Mouse (Mus musculus) testis, adult 2 months (tissue): ENCODE data around the gene Rap1gap. TPM values are rescaled to one million over a fixed set of nuclear protein-coding genes. Genes with fewer than 3 reads are reported as not detected.

ENCODE experiments used
- H3K27ac ChIP-seq: fragments of 200-500 bp; 2 replicates; pipeline ENCODE4 v1.5.1; 2012; ENCODE audit warnings: low read depth, low read length; ENCODE audit not compliant: control insufficient read depth, insufficient read depth
- H3K27me3 ChIP-seq: fragments of 200-500 bp; 2 replicates; pipeline ENCODE4 v1.6.1; 2012; ENCODE audit warnings: mild to moderate bottlenecking, low read length, moderate library complexity; ENCODE audit not compliant: control insufficient read depth, insufficient read depth
- H3K36me3 ChIP-seq: fragments of 200-500 bp; 2 replicates; pipeline ENCODE4 v1.6.1; 2012; ENCODE audit warnings: mild to moderate bottlenecking, low read length; ENCODE audit not compliant: control insufficient read depth, insufficient read depth
- H3K4me1 ChIP-seq: fragments of 200-500 bp; 2 replicates; pipeline ENCODE4 v1.6.1; 2012; ENCODE audit warnings: low read length; ENCODE audit not compliant: control insufficient read depth, insufficient read depth
- H3K4me3 ChIP-seq: fragments of 200-500 bp; 2 replicates; pipeline ENCODE4 v1.5.1; 2012; ENCODE audit warnings: low read depth, mild to moderate bottlenecking, low read length, moderate library complexity, mixed read lengths; ENCODE audit not compliant: control insufficient read depth
- CTCF ChIP-seq: fragments of 200-500 bp; IDR thresholded peaks from 2 replicates; pipeline ENCODE4 v1.5.1; 2012; ENCODE audit warnings: low read depth, mild to moderate bottlenecking, inconsistent platforms, low read length, moderate library complexity; ENCODE audit not compliant: control insufficient read depth, insufficient read depth, insufficient replicate concordance
- POLR2A ChIP-seq: fragments of 200-500 bp; IDR thresholded peaks from 2 replicates; pipeline ENCODE4 v1.6.1; 2012; ENCODE audit warnings: low read depth, mild to moderate bottlenecking, inconsistent platforms, low read length, moderate library complexity; ENCODE audit not compliant: control insufficient read depth
- polyA plus RNA-seq: library from polyadenylated mRNA; depleted of rRNA; stranded (reverse); fragments of >200 nt; gene quantifications from 2 replicates; pipeline ENCODE4 v1.2.3, GENCODE M21; 2012

Rap1gap gene
- polyA plus RNA-seq, 1 experiment, result 20.8 TPM

DNA sequence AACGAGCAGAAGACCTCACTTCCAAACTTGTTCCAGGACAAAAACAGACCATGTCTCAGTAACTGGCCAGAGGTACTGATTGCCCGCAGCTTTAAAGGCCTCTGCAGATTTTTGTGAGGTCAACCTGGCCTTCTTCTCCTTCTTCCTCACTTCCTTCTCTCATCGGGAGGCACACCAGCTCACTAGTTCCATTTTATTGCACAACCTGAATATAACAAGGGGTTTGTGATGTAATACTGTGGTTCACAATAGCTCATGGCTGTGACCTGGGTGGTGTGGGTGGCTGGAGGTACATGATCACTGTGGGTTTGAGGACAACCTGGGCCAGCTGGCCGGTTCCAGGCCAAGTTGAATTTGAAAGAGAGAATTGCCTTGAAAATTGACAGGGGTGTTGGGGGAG lies 31.1 kb upstream of the Rap1gap start:
- H3K4me3 ChIP-seq, result no peak overlapping the region
- no peaks in the 10 kb centered on the region for H3K27me3 ChIP-seq
- peaks cover 4% of the 10 kb centered on the region; the same call in 1 of the 2 replicates for H3K36me3 ChIP-seq
- no peak overlapping the region for H3K27ac ChIP-seq
- H3K4me1 ChIP-seq, result 0 out of 2 replicates have a peak, but pooled peaks cover 2% of the 10 kb centered on the region
- TF ChIP-seq CTCF (no peak), POLR2A (no peak)

- TF ChIP-seq CTCF (no peak), POLR2A (no peak)
- H3K27ac ChIP-seq, result no peak overlapping the region
- no peak overlapping the region for H3K4me3 ChIP-seq
- H3K4me1 ChIP-seq, result no peaks in the 10 kb centered on the region
- peaks cover 4% of the 10 kb centered on the region; the same call in 1 of the 2 replicates for H3K36me3 ChIP-seq
- no peaks in the 10 kb centered on the region for H3K27me3 ChIP-seq
These were observed 27.9 kb upstream of the Rap1gap start for GRCm38 (mm10) chr4:137636597-137636996.

- Histone ChIP-seq H3K27ac (no peak overlapping the region), H3K36me3 (peaks cover 3% of the 10 kb centered on the region), H3K27me3 (no peaks in the 10 kb centered on the region), H3K4me3 (no peak overlapping the region), H3K4me1 (no peaks in the 10 kb centered on the region)
- TF ChIP-seq CTCF, result no peak
- TF ChIP-seq POLR2A, result no peak
These were observed 23.0 kb upstream of the Rap1gap start for GRCm38 (mm10) chr4:137641556-137641955.

DNA sequence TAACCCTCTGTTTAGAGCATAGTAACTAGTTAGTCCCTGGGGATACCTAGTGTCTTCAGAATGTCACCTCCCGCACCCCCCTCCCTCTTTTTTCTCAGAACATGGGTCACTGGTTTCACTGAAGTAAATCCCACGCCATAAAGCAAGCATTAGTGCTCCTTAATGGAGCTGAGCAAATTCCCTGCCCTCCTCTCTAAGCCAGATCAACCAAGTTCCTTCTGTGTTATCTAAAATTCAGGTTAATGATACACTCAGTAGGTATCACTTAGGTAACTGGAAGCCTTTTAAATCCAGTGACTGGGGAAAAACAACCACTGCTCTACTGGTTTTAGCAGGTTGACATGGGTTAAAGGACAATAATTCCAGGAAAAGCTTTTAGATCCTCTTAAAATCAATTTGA lies 22.4 kb upstream of the Rap1gap start:
- Histone ChIP-seq H3K4me3 (no peak overlapping the region), H3K27ac (no peak overlapping the region), H3K36me3 (peaks cover 3% of the 10 kb centered on the region), H3K27me3 (no peaks in the 10 kb centered on the region), H3K4me1 (no peaks in the 10 kb centered on the region)
- TF ChIP-seq CTCF (no peak), POLR2A (no peak)

DNA sequence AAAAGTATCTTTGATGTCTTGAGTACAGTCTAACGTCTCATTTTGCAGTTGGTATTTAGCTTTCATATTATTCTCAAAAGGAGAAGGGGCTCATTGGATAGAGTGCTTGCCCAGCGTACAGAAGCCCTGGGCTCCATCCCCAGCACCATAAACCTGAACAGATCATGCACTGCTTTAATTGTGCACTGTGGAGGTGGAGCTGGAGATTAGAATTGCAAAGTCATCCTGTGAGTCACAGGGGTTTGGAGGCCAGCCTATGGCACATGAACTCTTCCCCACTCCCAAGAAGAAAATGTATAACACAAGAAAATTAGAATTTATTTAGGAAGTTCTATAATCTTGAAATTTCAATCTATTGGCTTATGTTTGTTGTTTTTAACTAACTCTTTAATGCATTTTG lies 21.1 kb upstream of the Rap1gap start:
- H3K36me3 ChIP-seq, result peaks cover 3% of the 10 kb centered on the region
- H3K4me1 ChIP-seq, result no peaks in the 10 kb centered on the region
- no peak overlapping the region for H3K27ac ChIP-seq
- no peak overlapping the region for H3K4me3 ChIP-seq
- H3K27me3 ChIP-seq, result no peaks in the 10 kb centered on the region
- TF ChIP-seq POLR2A (no peak), CTCF (no peak)

DNA sequence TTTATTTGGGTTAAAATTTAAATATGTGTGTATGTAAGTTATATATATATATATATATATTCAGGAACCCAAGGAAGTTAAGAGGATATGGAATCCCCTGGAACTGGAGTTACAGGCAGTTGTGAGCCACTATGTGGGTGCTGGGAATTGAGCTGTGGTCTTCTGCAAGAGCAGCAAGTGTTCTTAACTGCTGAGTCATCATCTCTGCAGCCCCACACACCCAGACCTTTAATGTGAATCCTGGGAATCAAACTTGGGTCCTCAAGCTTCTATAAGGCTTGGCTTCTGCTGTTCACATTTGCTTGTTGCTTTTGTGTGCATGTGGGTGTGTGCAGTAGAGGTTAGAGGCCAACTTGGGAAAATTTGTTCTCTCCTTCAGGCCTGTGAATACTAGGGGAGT lies 18.3 kb upstream of the Rap1gap start:
- Histone ChIP-seq H3K4me3 (no peak overlapping the region), H3K27me3 (no peaks in the 10 kb centered on the region), H3K36me3 (peaks cover 3% of the 10 kb centered on the region), H3K27ac (no peak overlapping the region), H3K4me1 (no peaks in the 10 kb centered on the region)
- TF ChIP-seq POLR2A (no peak), CTCF (no peak)

DNA sequence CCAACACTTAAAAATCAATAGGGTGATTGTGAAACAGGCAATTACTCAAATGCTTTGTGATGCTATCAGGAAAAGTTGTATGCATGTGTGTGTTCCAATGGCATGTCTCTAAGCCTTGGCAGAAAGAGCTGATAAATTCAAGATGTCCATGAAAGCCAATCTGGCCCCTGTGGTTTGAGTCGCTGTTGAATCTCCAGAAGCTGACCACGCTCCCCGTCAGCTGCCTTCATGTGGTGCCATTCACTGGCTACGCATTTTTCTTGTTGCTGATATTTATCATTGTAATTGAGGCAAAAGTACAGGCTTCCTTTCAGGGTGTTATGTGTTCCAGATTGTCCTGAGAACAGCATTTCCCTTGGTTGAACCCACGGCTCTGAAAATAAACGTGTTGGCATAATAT lies 16.9 kb upstream of the Rap1gap start:
- no peak for TF ChIP-seq POLR2A
- TF ChIP-seq CTCF, result no peak
- Histone ChIP-seq H3K27ac (no peak overlapping the region), H3K36me3 (peaks cover 3% of the 10 kb centered on the region), H3K4me1 (no peaks in the 10 kb centered on the region), H3K4me3 (no peak overlapping the region), H3K27me3 (no peaks in the 10 kb centered on the region)

GRCm38 (mm10) chr4:137648230-137648629 lies 16.3 kb upstream of the Rap1gap start:
- Histone ChIP-seq H3K27ac (no peak overlapping the region), H3K27me3 (no peaks in the 10 kb centered on the region), H3K4me1 (no peaks in the 10 kb centered on the region), H3K36me3 (peaks cover 3% of the 10 kb centered on the region), H3K4me3 (no peak overlapping the region)
- no peak for TF ChIP-seq POLR2A
- TF ChIP-seq CTCF, result no peak
